Mouse (Mus musculus): ENCODE results near the gene Ric8a. TPM values are rescaled to one million over a fixed set of nuclear protein-coding genes. Genes with fewer than 3 reads are reported as not detected.

Ric8a gene
- polyA plus RNA-seq, 1 experiment from 2014 or later: 20.9 TPM

GRCm38 (mm10) chr7:140847755-140848580 is 8.8 kb upstream of the Ric8a start, which contains the start of gene Odf3:
TSS of gene Odf3 (plus strand) at chr7:140847805.
- Histone ChIP-seq H3K9me3 (replicated peaks) (no peaks in the 10 kb centered on the region), H3K27ac (replicated peaks) (no peak within 1 kb of the TSS), H3K4me3 (replicated peaks) (no peak within 1 kb of the TSS), H3K4me2 (no peak within 1 kb of the TSS), H3K4me1 (replicated peaks) (peaks cover 15% of the 10 kb centered on the region), H3K9ac (no peak within 1 kb of the TSS), H3K27me3 (peaks cover 15% of the 10 kb centered on the region; the same call in 1 of the 2 replicates), H3K36me3 (replicated peaks) (peaks cover 17% of the 10 kb centered on the region)
- WGBS (ENCODE audit: insufficient replicate concordance): 48% methylated on average over 11 of the region's 11 CpGs
- ATAC-seq (ENCODE audit: insufficient read depth): no peak

- peaks cover 21% of the 10 kb centered on the region for H3K4me1 ChIP-seq (replicated peaks)
- H3K36me3 ChIP-seq (replicated peaks): peaks cover 23% of the 10 kb centered on the region
- no peak overlapping the region for H3K9ac ChIP-seq
- peaks cover 13% of the 10 kb centered on the region; the same call in 1 of the 2 replicates for H3K27me3 ChIP-seq
- 76% methylated on average over 10 of the region's 10 CpGs for WGBS (ENCODE audit: insufficient replicate concordance)
- H3K4me2 ChIP-seq: no peak overlapping the region
- H3K4me3 ChIP-seq (replicated peaks): no peak overlapping the region
- no peak overlapping the region for H3K27ac ChIP-seq (replicated peaks)
- H3K9me3 ChIP-seq (replicated peaks): no peaks in the 10 kb centered on the region
- ATAC-seq (ENCODE audit: insufficient read depth): no peak
These were observed 8.2 kb upstream of the Ric8a start for GRCm38 (mm10) chr7:140848591-140848990.

GRCm38 (mm10) chr7:140851916-140852315 is 4.8 kb upstream of the Ric8a start:
- H3K27me3 ChIP-seq: peaks cover 6% of the 10 kb centered on the region; the same call in 1 of the 2 replicates
- peaks cover 46% of the 10 kb centered on the region for H3K4me1 ChIP-seq (replicated peaks)
- H3K36me3 ChIP-seq (replicated peaks): peaks cover 36% of the 10 kb centered on the region
- no peak for ATAC-seq (ENCODE audit: insufficient read depth)
- no peak overlapping the region for H3K4me3 ChIP-seq (replicated peaks)
- H3K27ac ChIP-seq (replicated peaks): no peak overlapping the region
- H3K4me2 ChIP-seq: no peak overlapping the region
- H3K9me3 ChIP-seq (replicated peaks): no peaks in the 10 kb centered on the region
- H3K9ac ChIP-seq: no peak overlapping the region
- 89% methylated on average over 4 of the region's 4 CpGs for WGBS (ENCODE audit: insufficient replicate concordance)

- 66% methylated on average over 9 of the region's 9 CpGs for WGBS (ENCODE audit: insufficient replicate concordance)
- Histone ChIP-seq H3K4me2 (no peak overlapping the region), H3K27ac (replicated peaks) (peak overlapping the region; percentile 24), H3K9ac (no peak overlapping the region), H3K9me3 (replicated peaks) (no peaks in the 10 kb centered on the region), H3K4me3 (replicated peaks) (no peak overlapping the region), H3K36me3 (replicated peaks) (peaks cover 40% of the 10 kb centered on the region), H3K4me1 (replicated peaks) (peaks cover 55% of the 10 kb centered on the region), H3K27me3 (no peaks in the 10 kb centered on the region)
- ATAC-seq (ENCODE audit: insufficient read depth): no peak
These were observed 3.4 kb upstream of the Ric8a start for GRCm38 (mm10) chr7:140853386-140853785.

- Histone ChIP-seq H3K4me2 (peak overlapping the region; percentile 97), H3K9me3 (replicated peaks) (no peaks in the 10 kb centered on the region), H3K27ac (replicated peaks) (0 out of 2 replicates have a peak overlapping the region, but pooled peaks have one; percentile 20), H3K9ac (no peak overlapping the region), H3K4me1 (replicated peaks) (peaks cover 64% of the 10 kb centered on the region), H3K4me3 (replicated peaks) (peak overlapping the region; percentile 90; the same call in 1 of the 2 replicates), H3K36me3 (replicated peaks) (peaks cover 50% of the 10 kb centered on the region), H3K27me3 (no peaks in the 10 kb centered on the region)
- WGBS (ENCODE audit: insufficient replicate concordance): 86% methylated on average over 18 of the region's 18 CpGs
- ATAC-seq (ENCODE audit: insufficient read depth): no peak
These were observed 2.3 kb upstream of the Ric8a start for GRCm38 (mm10) chr7:140854483-140854882.

GRCm38 (mm10) chr7:140855181-140855580 is 1.6 kb upstream of the Ric8a start:
- H3K9me3 ChIP-seq (replicated peaks): no peaks in the 10 kb centered on the region
- ATAC-seq (ENCODE audit: insufficient read depth): no peak
- H3K4me1 ChIP-seq (replicated peaks): peaks cover 64% of the 10 kb centered on the region
- H3K27me3 ChIP-seq: no peaks in the 10 kb centered on the region
- peak overlapping the region; percentile 99 for H3K27ac ChIP-seq (replicated peaks)
- peak overlapping the region; percentile 90 for H3K4me3 ChIP-seq (replicated peaks)
- H3K36me3 ChIP-seq (replicated peaks): peaks cover 57% of the 10 kb centered on the region
- peak overlapping the region; percentile 97 for H3K4me2 ChIP-seq
- WGBS (ENCODE audit: insufficient replicate concordance): 56% methylated on average over 9 of the region's 9 CpGs
- H3K9ac ChIP-seq: peak overlapping the region; percentile 90

- WGBS (ENCODE audit: insufficient replicate concordance): under 1% methylated on average over 51 of the region's 51 CpGs
- H3K27me3 ChIP-seq: no peaks in the 10 kb centered on the region
- peak within 1 kb of the TSS; percentile 90 for H3K4me3 ChIP-seq (replicated peaks)
These were observed 635 bp upstream of the Ric8a start, which contains the start of gene Gm45785 for GRCm38 (mm10) chr7:140855860-140856784. TSS of gene Gm45785 (minus strand) at chr7:140856331.

GRCm38 (mm10) chr7:140857550-140858505 is 1.1 kb downstream of the Ric8a start, which contains the start of gene Bet1l:
TSS of gene Bet1l (minus strand) at chr7:140857577.
- Histone ChIP-seq H3K4me1 (replicated peaks) (peaks cover 56% of the 10 kb centered on the region), H3K4me3 (replicated peaks) (peak within 1 kb of the TSS; percentile 90), H3K36me3 (replicated peaks) (peaks cover 68% of the 10 kb centered on the region), H3K9me3 (replicated peaks) (no peaks in the 10 kb centered on the region), H3K27ac (replicated peaks) (peak within 1 kb of the TSS; percentile 99), H3K4me2 (peak within 1 kb of the TSS; percentile 97), H3K27me3 (no peaks in the 10 kb centered on the region), H3K9ac (peak within 1 kb of the TSS; percentile 90)
- WGBS (ENCODE audit: insufficient replicate concordance): 26% methylated on average over 40 of the region's 40 CpGs
- peak; percentile 11 for ATAC-seq (ENCODE audit: insufficient read depth)

More at GRCm38 (mm10) chr7:140855860-140856784, 635 bp upstream of the Ric8a start, which contains the start of gene Gm45785:
- Histone ChIP-seq H3K9me3 (replicated peaks) (no peaks in the 10 kb centered on the region), H3K4me2 (peak within 1 kb of the TSS; percentile 97), H3K27ac (replicated peaks) (peak within 1 kb of the TSS; percentile 99), H3K9ac (peak within 1 kb of the TSS; percentile 90), H3K4me1 (replicated peaks) (peaks cover 64% of the 10 kb centered on the region), H3K36me3 (replicated peaks) (peaks cover 67% of the 10 kb centered on the region)
- ATAC-seq (ENCODE audit: insufficient read depth): peak; percentile 73

GRCm38 (mm10) chr7:140858746-140859145 is 2.0 kb downstream of the Ric8a start:
- H3K4me3 ChIP-seq (replicated peaks): peak overlapping the region; percentile 90
- H3K4me2 ChIP-seq: peak overlapping the region; percentile 97
- no peaks in the 10 kb centered on the region for H3K27me3 ChIP-seq
- peak overlapping the region; percentile 90; the same call in 1 of the 2 replicates for H3K9ac ChIP-seq
- H3K9me3 ChIP-seq (replicated peaks): no peaks in the 10 kb centered on the region
- no peak overlapping the region for H3K27ac ChIP-seq (replicated peaks)
- 84% methylated on average over 8 of the region's 8 CpGs for WGBS (ENCODE audit: insufficient replicate concordance)
- ATAC-seq (ENCODE audit: insufficient read depth): no peak
- peaks cover 68% of the 10 kb centered on the region for H3K36me3 ChIP-seq (replicated peaks)
- H3K4me1 ChIP-seq (replicated peaks): peaks cover 47% of the 10 kb centered on the region

GRCm38 (mm10) chr7:140859997-140860396 is 3.2 kb downstream of the Ric8a start:
- WGBS (ENCODE audit: insufficient replicate concordance): 68% methylated on average over 6 of the region's 6 CpGs
- H3K4me2 ChIP-seq: no peak overlapping the region
- no peaks in the 10 kb centered on the region for H3K27me3 ChIP-seq
- peaks cover 69% of the 10 kb centered on the region for H3K36me3 ChIP-seq (replicated peaks)
- ATAC-seq (ENCODE audit: insufficient read depth): no peak
- no peak overlapping the region for H3K4me3 ChIP-seq (replicated peaks)
- no peak overlapping the region for H3K27ac ChIP-seq (replicated peaks)
- H3K9ac ChIP-seq: no peak overlapping the region
- H3K9me3 ChIP-seq (replicated peaks): no peaks in the 10 kb centered on the region
- H3K4me1 ChIP-seq (replicated peaks): peaks cover 36% of the 10 kb centered on the region

Measured in liver, embryonic 15.5 days (tissue).